22 mouse cellular contexts compared by ENCODE assay signal in genomic region chr4:16213945-16214732, GRCm38 (mm10).
DNase-seq lines count a peak whose midpoint lies in the region; ATAC-seq and TF ChIP-seq lines count a peak whose summit lies in the region.
"Had no signal": no experiment of that assay in that cellular context is flagged by ENCODE, and none has a peak within 500 bp of the region (broad histone marks: within the 10 kb centered on the region; RNA-seq: fewer than 3 reads in every experiment).

No protein-coding gene starts in this region.

- no peak overlapping the region for H3K4me3 ChIP-seq in CH12.LX (replicated peaks in 1 of 3; ENCODE audit: low read depth in 2 of 3, low read length in 2 of 3, poor library complexity in 1 of 3)
- no peak overlapping the region for H3K4me3 ChIP-seq in embryonic fibroblast, embryonic 13.5 days (ENCODE audit: insufficient read depth, low read length)
- no peak overlapping the region for H3K4me3 ChIP-seq in forebrain, embryonic 10.5 days
- H3K4me3 ChIP-seq in forebrain, embryonic 13.5 days, result no peak overlapping the region
- H3K4me3 ChIP-seq: embryonic facial prominence, embryonic 15.5 days; heart, embryonic 10.5 days; intestine, embryonic 15.5 days; megakaryocyte, embryonic 14.5 days had no signal

- TF ChIP-seq EP300 in CH12.LX (IDR thresholded peaks at IDR 0.05; ENCODE audit: low read length), result no peak

- TF ChIP-seq CTCF in CH12.LX (conservative IDR thresholded peaks at IDR 0.05 in 1 of 2, IDR thresholded peaks at IDR 0.05 in 1 of 2; ENCODE audit: low read depth in 2 of 2, low read length in 2 of 2), result no peak
- TF ChIP-seq CTCF in embryonic fibroblast, embryonic 13.5 days (IDR thresholded peaks at IDR 0.05; ENCODE audit: borderline replicate concordance, insufficient read depth, low read length), result no peak

- H3K9me3 ChIP-seq in CH12.LX (replicated peaks; ENCODE audit: low read length), result peaks cover 3% of the 10 kb centered on the region
- no peaks in the 10 kb centered on the region for H3K9me3 ChIP-seq in forebrain, embryonic 10.5 days
- H3K9me3 ChIP-seq in forebrain, embryonic 13.5 days (replicated peaks), result no peaks in the 10 kb centered on the region
- H3K9me3 ChIP-seq: embryonic facial prominence, embryonic 15.5 days; heart, embryonic 10.5 days; intestine, embryonic 15.5 days had no signal

- TF ChIP-seq RAD21 in CH12.LX (IDR thresholded peaks at IDR 0.05; ENCODE audit: low read depth, low read length), result no peak

- WGBS in forebrain, embryonic 10.5 days, result 95% methylated on average over 2 of the region's 2 CpGs
- 94% methylated on average over 2 of the region's 2 CpGs for WGBS in forebrain, embryonic 13.5 days

- H3K36me3 ChIP-seq in CH12.LX (replicated peaks in 1 of 2; ENCODE audit: control insufficient read depth in 1 of 2, insufficient read depth in 1 of 2, low read length in 1 of 2), result peaks cover 9 to 35% of the 10 kb centered on the region in 2 experiments
- no peaks in the 10 kb centered on the region for H3K36me3 ChIP-seq in forebrain, embryonic 10.5 days (replicated peaks)
- H3K36me3 ChIP-seq in forebrain, embryonic 13.5 days (ENCODE audit: poor library complexity, severe bottlenecking), result no peaks in the 10 kb centered on the region
- H3K36me3 ChIP-seq: embryonic facial prominence, embryonic 15.5 days; heart, embryonic 10.5 days; intestine, embryonic 15.5 days had no signal

- H3K27ac ChIP-seq in CH12.LX (ENCODE audit: insufficient read depth, low read depth), result no peak overlapping the region
- peak overlapping the region; percentile 93 for H3K27ac ChIP-seq in embryonic fibroblast, embryonic 13.5 days (ENCODE audit: insufficient read depth, low read length)
- no peak overlapping the region for H3K27ac ChIP-seq in forebrain, embryonic 10.5 days
- no peak overlapping the region for H3K27ac ChIP-seq in forebrain, embryonic 13.5 days
- H3K27ac ChIP-seq: embryonic facial prominence, embryonic 15.5 days; heart, embryonic 10.5 days; intestine, embryonic 15.5 days had no signal

- DNase-seq in 3T3-L1 (ENCODE audit: low read depth, low spot score), result peak; percentile 56
- DNase-seq in CH12.LX (ENCODE audit: extremely low read depth), result no peak
- no peak for DNase-seq in right cerebral cortex, postnatal 10 days (ENCODE audit: low spot score in 2 of 2)
- DNase-seq in forebrain, embryonic 10.5 days (ENCODE audit: extremely low spot score, low spot score), result no peak
- DNase-seq: adrenal gland, postnatal 10 days; cerebellum, adult 9-10 months; forebrain, postnatal 0 days; kidney, adult 8-10 months; kidney, postnatal 14 days; layer of hippocampus, postnatal 36 days; midbrain, embryonic 14.5 days; thymus, adult 2 months; thymus, postnatal 4 days had no signal

- in situ Hi-C loops in CH12.LX (cut with MboI; ENCODE audit: low pct_ligation_motif_present, low pct_unique_long_range_greater_than_20kb, low sequenced_read_pairs), result no loop called here

- dilution Hi-C loops in CH12.LX (cut with MboI; ENCODE audit: extremely low pct_ligation_motif_present, extremely low pct_unique_long_range_greater_than_20kb, low sequenced_read_pairs), result no loop called here

- no peak for TF ChIP-seq POLR2A in CH12.LX (IDR thresholded peaks at IDR 0.05; ENCODE audit: low read depth, low read length)
- TF ChIP-seq POLR2A in embryonic fibroblast, embryonic 13.5 days (IDR thresholded peaks at IDR 0.05; ENCODE audit: low read depth, low read length), result no peak

- 0 out of 2 replicates have a peak, but pooled peaks cover 3% of the 10 kb centered on the region for H3K79me2 ChIP-seq in CH12.LX (replicated peaks; ENCODE audit: control insufficient read depth, extremely low read depth, insufficient read depth, poor library complexity, severe bottlenecking)

- H3K27me3 ChIP-seq in CH12.LX (replicated peaks), result no peaks in the 10 kb centered on the region
- H3K27me3 ChIP-seq in forebrain, embryonic 10.5 days (ENCODE audit: poor library complexity, severe bottlenecking), result no peaks in the 10 kb centered on the region
- H3K27me3 ChIP-seq in forebrain, embryonic 13.5 days, result no peaks in the 10 kb centered on the region
- H3K27me3 ChIP-seq: embryonic facial prominence, embryonic 15.5 days; intestine, embryonic 15.5 days; megakaryocyte, embryonic 14.5 days had no signal

- no peak overlapping the region for H3K9ac ChIP-seq in CH12.LX (ENCODE audit: insufficient read depth, low read depth)
- H3K9ac ChIP-seq in forebrain, embryonic 13.5 days, result no peak overlapping the region
- H3K9ac ChIP-seq: embryonic facial prominence, embryonic 15.5 days; forebrain, postnatal 0 days; intestine, embryonic 15.5 days had no signal

- peak overlapping the region; percentile 13; the same call in 1 of the 2 replicates for H3K4me2 ChIP-seq in CH12.LX (ENCODE audit: insufficient read depth, low read depth, poor library complexity, severe bottlenecking)
- H3K4me2 ChIP-seq in forebrain, embryonic 13.5 days, result no peak overlapping the region
- H3K4me2 ChIP-seq: embryonic facial prominence, embryonic 15.5 days; intestine, embryonic 15.5 days had no signal

- peaks cover 8 to 39% of the 10 kb centered on the region in 2 experiments for H3K4me1 ChIP-seq in CH12.LX (ENCODE audit: control insufficient read depth in 1 of 2, insufficient read depth in 2 of 2)
- no peaks in the 10 kb centered on the region; the same call in 1 of the 2 replicates for H3K4me1 ChIP-seq in embryonic fibroblast, embryonic 13.5 days (ENCODE audit: control insufficient read depth, insufficient read depth, low read length)
- no peaks in the 10 kb centered on the region for H3K4me1 ChIP-seq in forebrain, embryonic 10.5 days
- H3K4me1 ChIP-seq in forebrain, embryonic 13.5 days, result no peaks in the 10 kb centered on the region
- H3K4me1 ChIP-seq: embryonic facial prominence, embryonic 15.5 days; heart, embryonic 10.5 days; intestine, embryonic 15.5 days had no signal

- ATAC-seq in monocyte, adult 5-6 weeks (replicated peaks; ENCODE audit: insufficient number of reproducible peaks, low FRiP score, low TSS enrichment, poor library complexity, severe bottlenecking), result peak; percentile 78
- ATAC-seq in forebrain, embryonic 13.5 days, result no peak
- ATAC-seq: CD4-positive, CD25-positive, alpha-beta regulatory T cell, adult 4 months; forebrain, postnatal 0 days; hindbrain, embryonic 16.5 days; intestine, embryonic 15.5 days had no signal

TF ChIP-seq in CH12.LX, 34 proteins besides CTCF, POLR2A, EP300 and RAD21:
- TF ChIP-seq JUND (conservative IDR thresholded peaks at IDR 0.05; ENCODE audit: low read depth, low read length) (no peak), MAX (IDR thresholded peaks at IDR 0.05; ENCODE audit: low read length) (no peak), NELFE (IDR thresholded peaks at IDR 0.05; ENCODE audit: low read depth, low read length) (no peak), IRF4 (IDR thresholded peaks at IDR 0.05; ENCODE audit: low read depth, low read length) (no peak), ETS1 (conservative IDR thresholded peaks at IDR 0.05; ENCODE audit: low read depth, low read length) (no peak)
